Mouse (Mus musculus) layer of hippocampus, adult 8-10 months (tissue): ENCODE results near the gene 2810408A11Rik. TPM values are rescaled to one million over a fixed set of nuclear protein-coding genes. Genes with fewer than 3 reads are reported as not detected.

Experiments
- DNase-seq, 2 experiments: peaks; one replicate each; pipeline ENCODE4 v3.0.0; 2022; ENCODE audit warnings: low spot score in 2 of 2
- total RNA-seq, 4 experiments: library from RNA; stranded (reverse); gene quantifications; 2 replicates each; pipeline ENCODE4 v1.2.4; 2022

2810408A11Rik gene
- under 1 TPM in 2 of 4 experiments, not detected in 2; 0.64 to 0.72 TPM for total RNA-seq

GRCm38 (mm10) chr11:69900471-69901405, at the start of gene 2810408A11Rik, which contains the start of gene Neurl4:
2810408A11Rik (minus strand) TSS chr11:69900987.
Neurl4 (plus strand) TSS chr11:69901072.
- peak; percentile 86 to 90 for DNase-seq

GRCm38 (mm10) chr11:69948763-69949150, 48.0 kb upstream of the 2810408A11Rik start:
- DNase-seq, result peak; percentile 42 to 76

GRCm38 (mm10) chr11:69948066-69948762, 47.4 kb upstream of the 2810408A11Rik start, which contains the start of gene Slc2a4:
Slc2a4 (minus strand) TSS chr11:69948188.
- DNase-seq, result peak; percentile 30 to 33

GRCm38 (mm10) chr11:69947337-69948065, 46.7 kb upstream of the 2810408A11Rik start:
- no peak for DNase-seq

- no peak for DNase-seq
Measured at GRCm38 (mm10) chr11:69945997-69946891, 45.5 kb upstream of the 2810408A11Rik start.

GRCm38 (mm10) chr11:69945216-69945615, 44.4 kb upstream of the 2810408A11Rik start:
- no peak for DNase-seq

GRCm38 (mm10) chr11:69940962-69941361, 40.2 kb upstream of the 2810408A11Rik start:
- no peak for DNase-seq

GRCm38 (mm10) chr11:69939731-69940130, 38.9 kb upstream of the 2810408A11Rik start:
- no peak for DNase-seq

- no peak for DNase-seq
Measured at GRCm38 (mm10) chr11:69939181-69939580, 38.4 kb upstream of the 2810408A11Rik start.

GRCm38 (mm10) chr11:69938401-69938979, 37.7 kb upstream of the 2810408A11Rik start:
- DNase-seq, result no peak

GRCm38 (mm10) chr11:69937834-69938233, 37.0 kb upstream of the 2810408A11Rik start:
- no peak for DNase-seq

GRCm38 (mm10) chr11:69937385-69937784, 36.6 kb upstream of the 2810408A11Rik start:
- no peak for DNase-seq

GRCm38 (mm10) chr11:69936714-69937347, 36.0 kb upstream of the 2810408A11Rik start:
- DNase-seq, result no peak

- DNase-seq, result no peak
Measured at GRCm38 (mm10) chr11:69936156-69936555, 35.4 kb upstream of the 2810408A11Rik start.

- DNase-seq, result peak; percentile 77 to 80
Measured at GRCm38 (mm10) chr11:69935137-69935879, 34.5 kb upstream of the 2810408A11Rik start, which contains the start of gene Ybx2. Ybx2 (plus strand) TSS chr11:69935796.

GRCm38 (mm10) chr11:69934681-69935080, 33.9 kb upstream of the 2810408A11Rik start:
- DNase-seq, result no peak

GRCm38 (mm10) chr11:69934169-69934568, 33.4 kb upstream of the 2810408A11Rik start:
- peak; percentile 71 to 86 for DNase-seq

- DNase-seq, result no peak
Measured at GRCm38 (mm10) chr11:69933066-69933465, 32.3 kb upstream of the 2810408A11Rik start.

GRCm38 (mm10) chr11:69932254-69932653, 31.5 kb upstream of the 2810408A11Rik start:
- DNase-seq, result no peak
